Mouse (Mus musculus) neural tube, embryonic 15.5 days (tissue): ENCODE measurements around the gene Gm49450. TPM values are rescaled to one million over a fixed set of nuclear protein-coding genes. Genes with fewer than 3 reads are reported as not detected.

Experiments used
- ATAC-seq: fragments of 200-750 bp; cut with Nextera tagmentation; 2 replicates; pipeline ENCODE4 v1.8.0; 2017; ENCODE audit warnings: mild to moderate bottlenecking, moderate TSS enrichment, moderate library complexity; ENCODE audit not compliant: low FRiP score
- H3K27ac ChIP-seq: fragments of 300-500 bp; sonication (generic); replicated peaks from 2 replicates; pipeline ENCODE4 v1.5.1; 2015; ENCODE audit warnings: mild to moderate bottlenecking, inconsistent platforms
- H3K27me3 ChIP-seq: fragments of 300-500 bp; sonication (generic); replicated peaks from 2 replicates; pipeline ENCODE4 v1.6.1; 2015; ENCODE audit warnings: inconsistent platforms
- H3K36me3 ChIP-seq: fragments of 300-500 bp; sonication (generic); 2 replicates; pipeline ENCODE4 v1.6.1; 2015; ENCODE audit warnings: inconsistent platforms
- H3K4me1 ChIP-seq: fragments of 300-500 bp; sonication (generic); 2 replicates; pipeline ENCODE4 v1.6.1; 2015; ENCODE audit warnings: inconsistent platforms
- H3K4me2 ChIP-seq: fragments of 300-500 bp; sonication (generic); 2 replicates; pipeline ENCODE4 v1.6.1; 2015; ENCODE audit warnings: inconsistent platforms, mild to moderate bottlenecking, moderate library complexity
- H3K4me3 ChIP-seq: fragments of 300-500 bp; sonication (generic); replicated peaks from 2 replicates; pipeline ENCODE4 v1.5.1; 2015; ENCODE audit warnings: mild to moderate bottlenecking, inconsistent platforms
- H3K9ac ChIP-seq: fragments of 300-500 bp; sonication (generic); replicated peaks from 2 replicates; pipeline ENCODE4 v1.6.1; 2015; ENCODE audit warnings: mild to moderate bottlenecking, inconsistent platforms
- H3K9me3 ChIP-seq: fragments of 300-500 bp; sonication (generic); replicated peaks from 2 replicates; pipeline ENCODE4 v1.6.1; 2016; ENCODE audit warnings: inconsistent platforms
- WGBS: fragments of 180-500 bp; shearing (Covaris S2); methylation state at CpG from one replicate; pipeline ENCODE4 v1.1.7; 2015; ENCODE audit warnings: mixed read lengths; 5-methylcytosine and 5-hydroxymethylcytosine counted together
- polyA plus RNA-seq: library from polyadenylated mRNA; unstranded; fragments of >200 nt; fragmentation: Nextera tagmentation; extraction: Ambion mirVana; gene quantifications from 2 replicates; pipeline ENCODE4 v1.2.1, GENCODE M21; 2015

Gm49450 gene
- polyA plus RNA-seq, 1 experiment from 2014 or later = not detected

DNA sequence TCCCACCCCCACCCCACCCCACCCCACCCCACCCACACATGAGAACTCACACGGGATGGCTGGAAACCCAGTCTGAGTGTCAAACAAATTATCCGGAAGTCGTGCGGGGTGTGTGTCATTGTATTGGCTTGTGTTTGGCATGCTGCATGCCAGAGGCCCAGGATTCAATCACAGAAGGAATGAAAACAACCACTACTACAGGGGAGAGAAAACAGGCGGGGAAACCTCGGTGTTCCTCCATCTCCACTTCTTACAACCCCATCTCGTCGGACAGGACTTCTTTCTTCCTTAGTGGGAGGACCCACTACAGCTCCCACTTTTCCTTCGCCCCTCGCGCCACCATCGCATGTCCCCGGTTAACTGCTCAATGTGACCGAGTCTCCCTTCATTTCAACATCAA, 36.3 kb downstream of the Gm49450 start:
- peaks cover 30% of the 10 kb centered on the region for H3K4me1 ChIP-seq
- WGBS = 1% methylated on average over 14 of the region's 14 CpGs
- 0 out of 2 replicates have a peak, but pooled peaks have one; percentile 1 for ATAC-seq

GRCm38 (mm10) chr15:98916016-98916415, 37.3 kb downstream of the Gm49450 start:
- no peaks in the 10 kb centered on the region for H3K9me3 ChIP-seq
- peak overlapping the region; percentile 83 for H3K9ac ChIP-seq
- no peaks in the 10 kb centered on the region for H3K27me3 ChIP-seq
- H3K27ac ChIP-seq = no peak overlapping the region
- no peak for ATAC-seq
- H3K4me1 ChIP-seq = peaks cover 30% of the 10 kb centered on the region
- peaks cover 23% of the 10 kb centered on the region for H3K36me3 ChIP-seq
- 79% methylated on average over 4 of the region's 4 CpGs for WGBS
- H3K4me3 ChIP-seq = peak overlapping the region; percentile 90
- H3K4me2 ChIP-seq = peak overlapping the region; percentile 81

More for the DNA sequence above, 36.3 kb downstream of the Gm49450 start:
- peak overlapping the region; percentile 81 for H3K4me2 ChIP-seq
- peak overlapping the region; percentile 97 for H3K27ac ChIP-seq
- H3K36me3 ChIP-seq = peaks cover 12% of the 10 kb centered on the region
- no peaks in the 10 kb centered on the region for H3K27me3 ChIP-seq
- H3K4me3 ChIP-seq = peak overlapping the region; percentile 90
- H3K9me3 ChIP-seq = no peaks in the 10 kb centered on the region
- H3K9ac ChIP-seq = peak overlapping the region; percentile 83

GRCm38 (mm10) chr15:98914903-98915302, 38.4 kb downstream of the Gm49450 start:
- H3K4me3 ChIP-seq = no peak overlapping the region
- no peak for ATAC-seq
- peaks cover 33% of the 10 kb centered on the region for H3K36me3 ChIP-seq
- H3K4me1 ChIP-seq = peaks cover 30% of the 10 kb centered on the region
- H3K27me3 ChIP-seq = no peaks in the 10 kb centered on the region
- no peak overlapping the region for H3K4me2 ChIP-seq
- H3K27ac ChIP-seq = no peak overlapping the region
- no peaks in the 10 kb centered on the region for H3K9me3 ChIP-seq
- 96% methylated on average over 6 of the region's 6 CpGs for WGBS
- no peak overlapping the region for H3K9ac ChIP-seq

GRCm38 (mm10) chr15:98904692-98905091, 48.7 kb downstream of the Gm49450 start:
- Histone ChIP-seq H3K4me1 (no peaks in the 10 kb centered on the region), H3K4me3 (no peak overlapping the region), H3K36me3 (peaks cover 58% of the 10 kb centered on the region), H3K4me2 (no peak overlapping the region), H3K9ac (no peak overlapping the region), H3K27me3 (peaks cover 11% of the 10 kb centered on the region), H3K27ac (no peak overlapping the region), H3K9me3 (no peaks in the 10 kb centered on the region)
- ATAC-seq = no peak
- 27% methylated on average over 10 of the region's 10 CpGs for WGBS

GRCm38 (mm10) chr15:98902600-98902999, 50.8 kb downstream of the Gm49450 start:
- H3K36me3 ChIP-seq = peaks cover 37% of the 10 kb centered on the region
- no peaks in the 10 kb centered on the region for H3K9me3 ChIP-seq

DNA sequence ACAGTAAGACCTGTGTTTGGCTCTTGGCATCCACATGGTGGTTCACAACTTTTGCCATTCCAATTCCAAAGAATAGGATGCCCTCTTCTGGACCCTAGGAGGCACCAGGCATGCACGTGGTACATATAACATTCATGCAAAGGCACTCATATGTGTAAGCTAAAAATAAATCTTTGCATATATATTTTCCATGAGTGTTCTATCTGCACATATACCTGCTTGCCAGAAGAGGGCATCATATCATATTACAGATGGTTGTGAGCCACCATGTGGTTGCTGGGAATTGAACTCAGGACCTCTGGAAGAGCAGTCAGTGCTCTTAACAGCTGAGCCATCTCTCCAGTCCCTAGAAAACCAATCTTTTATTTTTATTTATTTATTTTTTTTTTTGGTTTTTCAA, 51.8 kb downstream of the Gm49450 start:
- H3K9me3 ChIP-seq = no peaks in the 10 kb centered on the region

More at GRCm38 (mm10) chr15:98902600-98902999, 50.8 kb downstream of the Gm49450 start:
- H3K27me3 ChIP-seq = peaks cover 32% of the 10 kb centered on the region
- ATAC-seq = no peak
- WGBS = 96% methylated on average over 2 of the region's 2 CpGs
- H3K4me2 ChIP-seq = no peak overlapping the region
- H3K4me1 ChIP-seq = peaks cover 10% of the 10 kb centered on the region
- H3K4me3 ChIP-seq = no peak overlapping the region
- no peak overlapping the region for H3K9ac ChIP-seq
- H3K27ac ChIP-seq = no peak overlapping the region

DNA sequence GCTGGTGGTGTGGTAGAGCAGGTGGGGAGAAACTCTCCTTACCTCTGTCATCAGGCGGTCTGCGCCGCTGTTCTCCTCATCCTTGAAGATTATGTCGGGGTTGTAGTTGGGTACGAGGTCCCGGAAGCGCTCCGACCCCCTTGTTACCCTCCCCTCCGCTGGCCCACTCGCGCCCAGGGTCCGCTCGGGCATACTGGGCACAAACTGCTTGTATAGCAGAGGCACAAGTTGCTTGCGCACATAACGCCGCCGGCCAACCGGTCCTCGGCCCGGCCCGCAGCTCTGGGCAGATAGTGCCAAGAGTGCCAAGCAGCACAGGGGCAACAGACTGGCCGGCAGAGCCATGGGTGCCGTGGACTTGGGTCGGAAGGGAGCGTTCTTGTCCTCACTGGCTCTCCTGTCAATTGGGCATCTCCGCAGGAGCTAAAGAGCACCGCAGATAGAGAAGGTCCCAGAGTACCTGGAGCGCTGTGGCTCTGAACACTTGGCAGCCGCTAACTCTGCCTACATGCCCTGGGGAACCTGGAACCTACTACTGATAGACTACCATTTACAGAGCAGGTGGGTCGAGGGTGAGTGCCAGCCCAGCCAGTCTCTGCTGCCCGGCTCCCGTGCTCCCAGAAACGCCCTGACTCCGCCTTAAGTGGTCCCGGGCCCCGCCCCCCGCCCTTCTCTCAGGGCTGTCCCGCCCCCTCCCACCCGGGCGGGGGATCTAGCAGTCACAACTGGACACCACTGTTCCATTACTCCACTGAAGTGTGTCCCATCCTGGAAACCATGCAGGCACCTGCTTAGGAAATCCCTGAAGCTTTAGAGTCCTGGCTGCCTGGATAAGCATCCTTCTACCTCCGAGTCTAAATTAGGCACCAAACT, 55.2 kb downstream of the Gm49450 start, which contains the start of gene Dhh:
Gene Dhh, minus strand, starts transcription at position 613 of the 873 bp plus-strand sequence.
- H3K9ac ChIP-seq = 0 out of 2 replicates have a peak within 1 kb of the TSS, but pooled peaks have one; percentile 17
- ATAC-seq = no peak
- H3K27me3 ChIP-seq = peaks cover 76% of the 10 kb centered on the region
- 1% methylated on average over 39 of the region's 41 CpGs for WGBS
- peak within 1 kb of the TSS; percentile 36 for H3K4me2 ChIP-seq
- no peak within 1 kb of the TSS for H3K27ac ChIP-seq
- peaks cover 43% of the 10 kb centered on the region for H3K4me1 ChIP-seq
- H3K4me3 ChIP-seq = peak within 1 kb of the TSS; percentile 22
- peaks cover 4% of the 10 kb centered on the region; the same call in 1 of the 2 replicates for H3K36me3 ChIP-seq
- H3K9me3 ChIP-seq = no peaks in the 10 kb centered on the region

More for the DNA sequence above, 51.8 kb downstream of the Gm49450 start:
- Histone ChIP-seq H3K4me3 (no peak overlapping the region), H3K36me3 (peaks cover 27% of the 10 kb centered on the region), H3K4me2 (no peak overlapping the region), H3K27ac (no peak overlapping the region), H3K27me3 (peaks cover 42% of the 10 kb centered on the region), H3K9ac (no peak overlapping the region), H3K4me1 (peaks cover 13% of the 10 kb centered on the region)
- WGBS = 68% methylated on average over 1 of the region's 1 CpGs
- no peak for ATAC-seq

DNA sequence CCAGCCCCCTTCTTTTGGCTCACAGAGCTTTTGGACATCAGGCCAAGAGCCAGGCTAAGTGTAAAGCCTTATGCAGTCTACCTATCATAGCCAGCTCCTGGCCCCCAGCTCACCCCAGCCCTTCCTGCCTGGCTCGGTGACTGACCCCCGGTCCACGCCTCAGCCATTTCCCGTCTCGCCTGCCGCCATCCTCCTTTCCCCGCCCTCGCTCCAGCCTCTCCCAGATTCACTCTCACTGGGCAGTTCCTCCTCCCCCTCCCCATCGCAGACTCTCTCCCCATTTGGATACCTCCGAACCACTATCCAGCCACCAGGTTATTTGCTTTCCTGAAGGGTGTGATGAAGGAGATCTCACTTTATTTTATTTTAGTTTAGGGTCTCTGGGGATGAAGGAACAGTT, 55.9 kb downstream of the Gm49450 start:
- H3K4me2 ChIP-seq = peak overlapping the region; percentile 36; the same call in 1 of the 2 replicates

GRCm38 (mm10) chr15:98895635-98896589, 57.4 kb downstream of the Gm49450 start:
- H3K9ac ChIP-seq = peak overlapping the region; percentile 33; the same call in 1 of the 2 replicates

More for the DNA sequence above, 55.9 kb downstream of the Gm49450 start:
- H3K4me3 ChIP-seq = peak overlapping the region; percentile 22
- 0 out of 2 replicates have a peak overlapping the region, but pooled peaks have one; percentile 17 for H3K9ac ChIP-seq
- H3K9me3 ChIP-seq = no peaks in the 10 kb centered on the region
- WGBS = 5% methylated on average over 10 of the region's 10 CpGs
- H3K27ac ChIP-seq = no peak overlapping the region
- H3K4me1 ChIP-seq = peaks cover 43% of the 10 kb centered on the region
- ATAC-seq = no peak
- H3K36me3 ChIP-seq = no peaks in the 10 kb centered on the region
- peaks cover 83% of the 10 kb centered on the region for H3K27me3 ChIP-seq

GRCm38 (mm10) chr15:98894746-98895634, 58.4 kb downstream of the Gm49450 start:
- 2% methylated on average over 38 of the region's 38 CpGs for WGBS
- peaks cover 85% of the 10 kb centered on the region for H3K27me3 ChIP-seq
- ATAC-seq = no peak
- H3K4me1 ChIP-seq = peaks cover 47% of the 10 kb centered on the region
- H3K4me3 ChIP-seq = peak overlapping the region; percentile 49
- H3K9me3 ChIP-seq = no peaks in the 10 kb centered on the region
- H3K27ac ChIP-seq = no peak overlapping the region
- no peaks in the 10 kb centered on the region for H3K36me3 ChIP-seq
- peak overlapping the region; percentile 96 for H3K4me2 ChIP-seq
- H3K9ac ChIP-seq = peak overlapping the region; percentile 33; the same call in 1 of the 2 replicates

More at GRCm38 (mm10) chr15:98895635-98896589, 57.4 kb downstream of the Gm49450 start:
- Histone ChIP-seq H3K36me3 (no peaks in the 10 kb centered on the region), H3K9me3 (no peaks in the 10 kb centered on the region), H3K4me2 (peak overlapping the region; percentile 96), H3K27me3 (peaks cover 92% of the 10 kb centered on the region), H3K4me3 (peak overlapping the region; percentile 49), H3K27ac (no peak overlapping the region), H3K4me1 (peaks cover 47% of the 10 kb centered on the region)
- WGBS = 2% methylated on average over 41 of the region's 41 CpGs
- ATAC-seq = no peak
